Mouse (Mus musculus) midbrain, embryonic 15.5 days (tissue): ENCODE measurements around the gene Pdcd1lg2. TPM values are rescaled to one million over a fixed set of nuclear protein-coding genes. Genes with fewer than 3 reads are reported as not detected.
"Not testable (repeated sequence)": the region's sequence is repeated elsewhere in the genome, so short reads cannot be mapped to it uniquely, and the experiment has no call there.

Experiments
- ATAC-seq: fragments of 200-750 bp; cut with Nextera tagmentation; replicated peaks from 2 replicates; pipeline ENCODE4 v1.8.0; 2017; ENCODE audit warnings: moderate TSS enrichment
- H3K27ac ChIP-seq: fragments of 300-500 bp; sonication (generic); 2 replicates; pipeline ENCODE4 v1.5.1; 2015; ENCODE audit warnings: mild to moderate bottlenecking, inconsistent platforms
- H3K27me3 ChIP-seq: fragments of 300-500 bp; sonication (generic); replicated peaks from 2 replicates; pipeline ENCODE4 v1.6.1; 2015; ENCODE audit warnings: inconsistent platforms
- H3K36me3 ChIP-seq: fragments of 300-500 bp; sonication (generic); replicated peaks from 2 replicates; pipeline ENCODE4 v1.6.1; 2015; ENCODE audit warnings: inconsistent platforms
- H3K4me1 ChIP-seq: fragments of 300-500 bp; sonication (generic); 2 replicates; pipeline ENCODE4 v1.6.1; 2015; ENCODE audit warnings: inconsistent platforms
- H3K4me2 ChIP-seq: fragments of 300-500 bp; sonication (generic); 2 replicates; pipeline ENCODE4 v1.6.1; 2015; ENCODE audit warnings: inconsistent platforms, mild to moderate bottlenecking, moderate library complexity
- H3K4me3 ChIP-seq: fragments of 300-500 bp; sonication (generic); 2 replicates; pipeline ENCODE4 v1.5.1; 2015; ENCODE audit warnings: mild to moderate bottlenecking, inconsistent platforms
- H3K9ac ChIP-seq: fragments of 300-500 bp; sonication (generic); 2 replicates; pipeline ENCODE4 v1.6.1; 2015; ENCODE audit warnings: mild to moderate bottlenecking, inconsistent platforms
- H3K9me3 ChIP-seq: fragments of 300-500 bp; sonication (generic); 2 replicates; pipeline ENCODE4 v1.6.1; 2016; ENCODE audit warnings: inconsistent platforms
- WGBS: fragments of 180-500 bp; shearing (Covaris S2); methylation state at CpG from one replicate; pipeline ENCODE4 v1.1.7; 2015; ENCODE audit warnings: mixed read lengths; 5-methylcytosine and 5-hydroxymethylcytosine counted together
- polyA plus RNA-seq: library from polyadenylated mRNA; unstranded; fragments of >200 nt; fragmentation: Nextera tagmentation; extraction: Ambion mirVana; gene quantifications from 2 replicates; pipeline ENCODE4 v1.2.1, GENCODE M21; 2015

Gene Pdcd1lg2
- polyA plus RNA-seq, 1 experiment from 2014 or later, result not detected

DNA sequence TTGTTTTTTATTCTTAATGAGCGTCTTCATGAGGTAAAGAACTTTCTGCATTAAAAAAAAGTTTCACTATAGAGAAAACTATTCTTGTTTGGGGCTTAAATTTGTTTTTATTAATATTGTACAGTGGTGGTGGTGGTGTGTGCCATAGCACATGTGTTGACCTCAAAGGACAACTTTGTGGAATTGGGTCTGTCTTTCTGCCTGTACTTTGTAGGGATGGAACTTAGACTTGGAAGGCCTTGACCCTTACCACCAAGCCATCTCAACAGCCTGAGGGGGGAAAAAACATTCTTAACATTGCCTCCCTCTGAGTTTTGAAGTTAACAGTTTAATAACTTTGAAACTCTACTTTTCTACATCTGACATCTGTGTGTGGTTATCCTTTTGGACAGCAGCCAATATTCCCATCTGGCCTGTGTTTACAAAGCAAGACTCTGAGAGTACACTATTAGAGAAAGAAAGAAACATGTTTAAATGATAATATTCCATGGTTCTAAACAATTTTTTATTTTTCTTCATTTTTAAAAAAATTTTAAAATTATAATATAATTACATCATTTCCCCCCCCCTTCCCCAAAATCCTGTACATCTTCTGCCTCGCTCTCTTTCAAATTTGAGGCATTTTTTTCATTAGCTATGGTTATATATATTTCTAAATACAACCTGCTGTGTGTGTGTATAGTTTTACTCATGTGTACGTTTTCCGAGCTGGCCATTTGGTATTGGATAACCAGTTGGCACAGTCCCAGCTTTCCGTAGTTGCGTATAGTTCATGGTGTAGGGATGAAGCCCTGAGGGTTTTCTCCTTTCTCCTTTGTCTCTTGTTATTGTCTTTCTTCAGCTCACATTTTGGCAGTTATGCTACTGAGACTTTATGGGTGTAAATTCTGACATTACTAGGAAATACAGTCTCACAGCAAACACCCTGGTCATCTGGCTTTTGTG is 2.0 kb downstream of the Pdcd1lg2 start:
- Histone ChIP-seq H3K9me3 (no peaks in the 10 kb centered on the region), H3K27ac (no peak overlapping the region), H3K4me3 (no peak overlapping the region), H3K27me3 (no peaks in the 10 kb centered on the region), H3K9ac (no peak overlapping the region), H3K4me2 (no peak overlapping the region), H3K4me1 (no peaks in the 10 kb centered on the region), H3K36me3 (no peaks in the 10 kb centered on the region)
- ATAC-seq, result no peak
- 78% methylated on average over 6 of the region's 6 CpGs for whole genome bisulfite sequencing

DNA sequence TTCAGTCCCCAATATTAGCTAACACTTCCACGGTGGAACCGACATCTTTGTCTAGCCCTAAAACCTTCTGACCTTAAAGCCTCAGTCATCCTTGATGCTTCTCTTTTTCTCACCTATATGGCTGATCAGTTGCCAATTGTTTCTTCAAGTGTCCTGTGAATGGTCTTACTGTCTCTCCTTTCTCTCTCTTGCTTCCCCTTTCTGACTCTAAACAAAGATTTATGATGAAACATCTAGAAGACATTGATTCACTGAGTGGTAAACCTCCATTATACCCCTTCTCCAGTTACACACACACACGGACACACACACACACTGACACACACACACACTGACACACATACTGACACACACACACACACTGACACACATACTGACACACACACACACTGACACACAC is 3.8 kb downstream of the Pdcd1lg2 start:
- no peaks in the 10 kb centered on the region for H3K4me1 ChIP-seq
- H3K27me3 ChIP-seq, result no peaks in the 10 kb centered on the region
- H3K9me3 ChIP-seq, result no peaks in the 10 kb centered on the region
- no peak for ATAC-seq
- H3K9ac ChIP-seq, result no peak overlapping the region
- no peak overlapping the region for H3K4me2 ChIP-seq
- 87% methylated on average over 3 of the region's 3 CpGs for WGBS
- H3K27ac ChIP-seq, result no peak overlapping the region
- H3K4me3 ChIP-seq, result no peak overlapping the region
- no peaks in the 10 kb centered on the region for H3K36me3 ChIP-seq

DNA sequence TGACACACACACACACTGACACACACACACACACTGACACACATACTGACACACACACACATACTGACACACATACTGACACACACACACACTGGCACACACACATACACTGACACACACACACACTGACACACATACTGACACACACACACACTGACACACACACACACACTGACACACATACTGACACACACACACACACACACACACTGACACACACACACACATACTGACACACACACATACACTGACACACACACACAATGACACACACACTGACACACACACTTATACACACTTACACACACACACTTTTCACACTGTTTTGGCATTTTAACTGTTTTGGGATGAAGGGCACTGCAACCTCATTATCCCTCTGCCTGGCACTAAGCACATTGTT is 4.2 kb downstream of the Pdcd1lg2 start:
- not testable (repeated sequence) for H3K27me3 ChIP-seq, ATAC-seq, H3K36me3 ChIP-seq, H3K9ac ChIP-seq, H3K9me3 ChIP-seq, H3K4me3 ChIP-seq, H3K27ac ChIP-seq, H3K4me2 ChIP-seq, H3K4me1 ChIP-seq

DNA sequence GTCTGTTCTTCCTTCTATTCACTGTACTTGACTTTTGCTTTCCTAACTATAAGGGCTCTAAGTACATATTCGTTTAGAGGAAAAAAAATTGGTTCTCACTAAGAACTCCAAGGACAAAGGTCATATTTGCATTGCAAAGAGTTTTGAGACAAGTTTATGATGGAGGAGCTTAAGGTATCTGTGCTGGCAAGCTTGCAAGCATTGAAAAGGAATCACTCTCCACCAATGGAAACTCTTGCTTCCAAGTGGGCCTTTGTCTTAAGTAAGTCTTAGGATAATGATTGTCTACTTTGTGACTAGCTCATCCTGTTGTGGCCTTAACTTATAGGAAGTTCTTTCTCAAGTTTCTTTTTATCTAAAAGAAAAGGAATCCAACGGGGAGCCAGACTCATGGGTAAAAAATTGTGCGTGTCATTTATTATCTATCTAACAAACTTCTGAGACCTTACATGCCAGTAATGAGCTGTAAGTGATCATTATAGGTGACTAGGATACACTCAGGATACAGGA is 5.7 kb downstream of the Pdcd1lg2 start:
- Histone ChIP-seq H3K4me1 (no peaks in the 10 kb centered on the region), H3K27me3 (no peaks in the 10 kb centered on the region), H3K9ac (no peak overlapping the region), H3K4me3 (no peak overlapping the region), H3K4me2 (no peak overlapping the region), H3K27ac (no peak overlapping the region), H3K9me3 (no peaks in the 10 kb centered on the region), H3K36me3 (no peaks in the 10 kb centered on the region)
- WGBS, result 83% methylated on average over 3 of the region's 3 CpGs
- no peak for ATAC-seq

DNA sequence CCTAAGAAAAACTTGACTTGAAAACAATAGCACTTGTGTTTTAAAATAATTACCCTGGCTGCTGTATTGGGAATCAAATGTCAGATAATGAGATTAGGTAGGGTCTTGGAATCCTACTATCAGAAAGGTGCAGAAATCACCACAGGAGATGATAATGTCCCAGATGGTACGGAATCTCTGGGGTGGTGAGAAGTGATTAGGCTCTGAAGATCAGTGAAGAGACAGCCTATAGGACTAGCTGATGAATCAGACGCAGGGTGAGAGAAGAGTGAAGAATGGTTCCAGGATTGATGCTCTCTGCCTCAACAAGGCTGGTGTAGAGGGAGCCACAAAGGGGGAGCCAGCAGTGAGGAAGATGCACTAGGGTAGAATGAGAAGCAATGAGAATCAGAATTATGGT is 6.5 kb downstream of the Pdcd1lg2 start:
- Histone ChIP-seq H3K9me3 (no peaks in the 10 kb centered on the region), H3K36me3 (no peaks in the 10 kb centered on the region), H3K4me2 (no peak overlapping the region), H3K27me3 (no peaks in the 10 kb centered on the region), H3K4me3 (no peak overlapping the region), H3K4me1 (no peaks in the 10 kb centered on the region), H3K27ac (no peak overlapping the region), H3K9ac (no peak overlapping the region)
- WGBS, result 65% methylated on average over 2 of the region's 2 CpGs
- no peak for ATAC-seq

DNA sequence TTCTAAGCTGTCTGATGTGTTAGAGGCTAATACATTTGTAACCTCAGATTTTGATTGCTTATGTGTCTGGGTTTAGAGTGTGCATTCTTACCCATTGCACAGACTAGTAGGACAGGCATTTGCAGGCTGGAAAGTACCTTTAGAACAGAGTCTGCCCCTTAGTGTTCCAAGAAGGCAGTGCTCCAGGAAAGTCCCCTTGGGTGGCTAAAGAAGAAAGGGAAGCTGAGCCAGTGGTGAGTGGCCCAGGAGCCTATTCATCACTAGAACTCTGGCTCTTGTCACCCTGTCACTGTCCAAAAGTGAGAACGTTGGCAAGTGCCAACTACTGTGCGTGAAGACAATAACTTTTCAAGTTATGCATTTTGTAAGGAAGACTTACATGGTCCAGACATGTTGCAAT is 7.2 kb downstream of the Pdcd1lg2 start:
- Histone ChIP-seq H3K27ac (no peak overlapping the region), H3K4me1 (no peaks in the 10 kb centered on the region), H3K4me3 (no peak overlapping the region), H3K4me2 (no peak overlapping the region), H3K36me3 (no peaks in the 10 kb centered on the region), H3K9ac (no peak overlapping the region), H3K9me3 (no peaks in the 10 kb centered on the region), H3K27me3 (no peaks in the 10 kb centered on the region)
- 89% methylated on average over 2 of the region's 2 CpGs for WGBS
- no peak for ATAC-seq

DNA sequence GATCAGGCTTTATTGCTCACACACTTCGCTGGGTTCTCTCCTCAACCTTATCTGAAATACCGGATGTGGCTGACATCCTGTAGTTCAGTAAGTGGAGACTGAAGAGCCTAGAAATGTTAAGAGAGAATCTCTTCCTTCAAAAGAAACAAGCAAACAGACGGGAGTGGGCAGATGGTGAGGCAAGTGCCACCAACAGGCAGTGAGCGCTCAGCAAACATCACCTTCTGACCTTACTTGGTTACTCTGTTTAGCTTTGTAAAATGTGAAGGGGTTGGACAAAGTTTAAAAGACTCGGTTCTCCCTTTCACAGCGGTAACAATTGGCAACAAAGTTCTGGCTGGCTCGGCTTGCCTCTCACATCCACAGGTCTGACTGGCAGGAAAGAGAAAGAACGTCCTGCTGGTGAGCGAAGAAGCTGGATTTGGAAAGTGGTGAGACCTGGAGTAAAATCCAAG is 8.0 kb downstream of the Pdcd1lg2 start:
- Histone ChIP-seq H3K4me1 (no peaks in the 10 kb centered on the region), H3K9ac (no peak overlapping the region), H3K4me3 (no peak overlapping the region), H3K36me3 (no peaks in the 10 kb centered on the region), H3K27ac (no peak overlapping the region), H3K9me3 (no peaks in the 10 kb centered on the region), H3K27me3 (no peaks in the 10 kb centered on the region), H3K4me2 (no peak overlapping the region)
- no peak for ATAC-seq
- 41% methylated on average over 9 of the region's 9 CpGs for WGBS

DNA sequence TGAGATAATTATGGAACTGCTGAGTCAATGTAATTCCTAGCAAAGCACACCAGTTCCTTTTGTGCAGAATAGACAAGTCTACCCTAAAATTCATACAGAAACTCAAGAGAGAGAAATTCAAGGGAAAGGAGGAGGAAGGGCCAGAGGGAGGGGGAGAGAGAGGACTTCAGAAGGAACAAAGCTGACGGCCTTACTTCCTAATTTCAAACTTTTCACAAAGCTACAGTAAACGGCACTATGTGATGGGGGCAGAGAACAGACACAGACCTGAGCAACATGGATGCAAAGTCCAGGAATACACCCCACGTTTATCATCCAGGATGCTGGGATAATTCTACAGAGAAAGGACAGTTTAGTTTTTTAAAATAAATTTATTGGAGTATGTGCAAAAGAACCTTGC is 8.8 kb downstream of the Pdcd1lg2 start:
- ATAC-seq, result no peak
- no peaks in the 10 kb centered on the region for H3K9me3 ChIP-seq
- WGBS, result 72% methylated on average over 3 of the region's 3 CpGs
- H3K4me3 ChIP-seq, result no peak overlapping the region
- no peaks in the 10 kb centered on the region for H3K27me3 ChIP-seq
- no peaks in the 10 kb centered on the region for H3K4me1 ChIP-seq
- H3K27ac ChIP-seq, result no peak overlapping the region
- no peak overlapping the region for H3K4me2 ChIP-seq
- H3K36me3 ChIP-seq, result no peaks in the 10 kb centered on the region
- H3K9ac ChIP-seq, result no peak overlapping the region

DNA sequence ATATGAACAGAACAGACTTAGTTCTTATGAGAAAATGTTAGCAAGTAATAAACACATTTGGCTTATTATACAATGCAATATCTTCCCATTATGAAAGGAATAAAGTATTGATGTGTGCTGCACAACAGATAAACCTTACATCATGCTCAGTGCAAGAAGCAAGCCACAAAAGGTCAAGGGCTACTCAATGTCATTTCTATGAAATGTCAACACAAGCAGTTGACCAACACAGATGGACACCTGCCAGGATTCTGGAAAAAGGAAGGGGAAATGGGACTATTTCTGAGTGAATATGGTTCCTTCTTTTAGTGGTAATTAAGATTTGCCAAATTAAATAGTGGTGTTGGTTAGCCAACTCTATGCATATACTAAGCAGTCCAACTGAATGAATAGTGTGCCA is 9.2 kb downstream of the Pdcd1lg2 start:
- no peak for ATAC-seq
- Histone ChIP-seq H3K27ac (no peak overlapping the region), H3K27me3 (no peaks in the 10 kb centered on the region), H3K9me3 (no peaks in the 10 kb centered on the region), H3K36me3 (no peaks in the 10 kb centered on the region), H3K4me1 (no peaks in the 10 kb centered on the region), H3K4me3 (no peak overlapping the region), H3K4me2 (no peak overlapping the region), H3K9ac (no peak overlapping the region)

DNA sequence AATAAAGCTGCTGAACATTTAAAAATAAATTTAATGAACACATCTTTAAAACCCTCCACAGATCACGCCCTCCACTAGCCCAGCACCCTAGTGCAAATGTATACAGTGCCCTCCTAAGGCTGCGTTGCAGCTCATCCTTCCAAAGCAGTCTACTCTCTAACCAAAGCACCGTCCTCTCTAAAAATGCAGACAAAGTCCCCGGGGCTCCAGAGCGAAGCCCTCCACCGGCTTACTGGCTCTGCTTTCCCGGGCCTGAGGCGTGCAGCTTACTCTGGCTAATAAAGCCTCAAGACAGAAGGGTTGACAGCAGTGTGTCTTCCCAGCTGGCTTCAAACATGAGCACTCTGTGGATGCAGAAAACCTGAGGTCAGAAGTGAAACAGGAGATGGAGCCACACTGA is 9.7 kb downstream of the Pdcd1lg2 start:
- Histone ChIP-seq H3K9ac (no peak overlapping the region), H3K4me2 (no peak overlapping the region), H3K27me3 (no peaks in the 10 kb centered on the region), H3K27ac (no peak overlapping the region), H3K4me3 (no peak overlapping the region), H3K9me3 (no peaks in the 10 kb centered on the region), H3K36me3 (no peaks in the 10 kb centered on the region), H3K4me1 (no peaks in the 10 kb centered on the region)
- ATAC-seq, result no peak
- 70% methylated on average over 8 of the region's 8 CpGs for WGBS

DNA sequence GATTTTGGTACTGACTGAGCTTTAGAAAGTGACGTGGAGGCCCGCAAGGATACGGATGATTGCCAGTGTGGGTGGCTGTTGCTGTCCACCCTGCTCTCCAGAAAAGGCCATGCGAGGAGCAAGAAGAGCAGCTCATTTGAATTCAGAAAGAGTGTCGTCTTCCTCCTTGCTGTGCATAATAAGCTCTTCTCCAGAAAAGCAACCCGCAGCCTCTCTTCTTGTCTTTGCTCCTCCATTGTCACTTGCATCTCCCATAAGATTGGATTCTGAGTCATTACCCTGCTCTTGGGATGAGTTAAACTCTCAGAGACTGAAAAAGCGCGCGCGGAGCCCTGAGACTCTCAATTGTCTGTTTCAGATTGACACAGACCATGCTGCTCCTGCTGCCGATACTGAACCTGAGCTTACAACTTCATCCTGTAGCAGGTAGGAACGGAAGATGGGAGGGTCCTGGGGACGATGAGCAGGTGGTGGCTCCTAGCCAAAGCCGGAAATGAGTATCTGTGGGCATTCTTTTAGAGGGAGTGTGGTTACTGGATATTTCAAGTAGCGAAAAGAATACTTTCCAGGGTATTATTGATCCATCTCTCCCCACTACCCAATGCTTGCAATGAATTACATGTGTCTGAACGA is 11.4 kb downstream of the Pdcd1lg2 start:
- no peaks in the 10 kb centered on the region for H3K4me1 ChIP-seq
- no peak overlapping the region for H3K4me3 ChIP-seq
- no peak overlapping the region for H3K9ac ChIP-seq
- no peaks in the 10 kb centered on the region for H3K36me3 ChIP-seq
- no peak overlapping the region for H3K27ac ChIP-seq
- H3K27me3 ChIP-seq, result no peaks in the 10 kb centered on the region
- no peaks in the 10 kb centered on the region for H3K9me3 ChIP-seq
- no peak overlapping the region for H3K4me2 ChIP-seq
- ATAC-seq, result no peak
- WGBS, result 78% methylated on average over 16 of the region's 16 CpGs

DNA sequence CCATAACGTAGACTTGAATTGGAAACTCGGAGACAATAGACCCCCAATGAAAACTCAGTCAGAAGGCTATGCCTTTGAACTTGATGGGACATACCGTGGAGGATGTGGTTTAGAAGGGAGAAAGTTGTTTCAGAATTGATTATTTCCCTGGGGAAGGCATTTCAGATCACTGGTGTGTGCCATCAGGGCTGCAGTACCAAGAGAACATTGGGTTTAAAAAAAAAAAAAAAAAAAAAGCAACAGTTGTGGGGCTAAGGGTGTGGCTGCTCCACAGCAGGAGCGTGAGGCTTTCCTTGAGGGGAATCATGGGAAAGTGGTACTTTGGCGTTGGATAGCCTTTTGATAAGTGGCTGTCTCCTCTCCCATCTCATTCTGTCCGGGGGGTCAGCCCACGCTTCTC is 12.1 kb downstream of the Pdcd1lg2 start:
- no peaks in the 10 kb centered on the region for H3K27me3 ChIP-seq
- H3K36me3 ChIP-seq, result no peaks in the 10 kb centered on the region
- 75% methylated on average over 7 of the region's 7 CpGs for WGBS
- no peak overlapping the region for H3K9ac ChIP-seq
- no peaks in the 10 kb centered on the region for H3K4me1 ChIP-seq
- H3K9me3 ChIP-seq, result no peaks in the 10 kb centered on the region
- H3K27ac ChIP-seq, result no peak overlapping the region
- no peak overlapping the region for H3K4me3 ChIP-seq
- H3K4me2 ChIP-seq, result no peak overlapping the region
- no peak for ATAC-seq

DNA sequence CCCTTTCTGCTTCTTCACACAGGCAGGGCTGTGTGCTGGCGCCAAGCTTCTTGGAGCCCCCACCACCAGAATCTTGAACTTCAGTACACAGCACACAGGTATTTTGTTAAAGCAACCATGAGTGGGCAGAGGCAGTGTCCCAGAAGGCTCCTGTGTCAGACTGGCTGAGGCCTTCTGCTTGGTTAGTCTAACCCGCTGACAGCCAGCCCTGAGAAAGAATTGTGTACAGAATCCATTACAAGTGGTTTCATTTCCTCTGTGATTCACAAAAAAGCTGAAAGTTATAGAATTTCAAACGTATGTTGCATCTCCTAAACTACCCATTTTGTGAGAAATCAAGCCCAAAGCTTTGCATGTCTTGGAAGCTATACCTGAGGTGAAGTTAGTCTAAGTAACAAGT is 19.8 kb downstream of the Pdcd1lg2 start:
- Histone ChIP-seq H3K4me2 (no peak overlapping the region), H3K4me1 (no peaks in the 10 kb centered on the region), H3K27me3 (no peaks in the 10 kb centered on the region), H3K9me3 (no peaks in the 10 kb centered on the region), H3K36me3 (no peaks in the 10 kb centered on the region), H3K4me3 (no peak overlapping the region), H3K27ac (no peak overlapping the region), H3K9ac (no peak overlapping the region)
- 84% methylated on average over 3 of the region's 3 CpGs for WGBS
- ATAC-seq, result no peak
